Mouse (Mus musculus) heart, postnatal 14 days (tissue): ENCODE results near the gene Pcbd1. TPM values are rescaled to one million over a fixed set of nuclear protein-coding genes. Genes with fewer than 3 reads are reported as not detected.

ENCODE experiments used
- DNase-seq, 2 experiments: peaks; one replicate each; pipeline ENCODE4 v3.0.0; 2021 to 2022
- intact Hi-C: fragments of 180-260 bp; cut with DNase I; formaldehyde crosslinking; loops from one replicate; pipeline ENCODE4 v1.15.1; 2025
- long read RNA-seq, 2 experiments: library from polyadenylated mRNA; stranded (forward); transcript quantifications; one replicate each; pipeline ENCODE4 v2.0.0; 2021
- total RNA-seq, 2 experiments: library from RNA; stranded (reverse); gene quantifications; 2 replicates each; pipeline ENCODE4 v1.2.3; 2021

The Pcbd1 gene
- 1 to 10 TPM; 1.4 to 2.7 TPM for total RNA-seq
- long read RNA-seq, experiment 1, result 0 reads
- long read RNA-seq, experiment 2, partial matches to known transcripts, result 0 of 3 reads
- long read RNA-seq, experiment 2, other reads (novel, unspliced or antisense), result 0 of 3 reads

DNA sequence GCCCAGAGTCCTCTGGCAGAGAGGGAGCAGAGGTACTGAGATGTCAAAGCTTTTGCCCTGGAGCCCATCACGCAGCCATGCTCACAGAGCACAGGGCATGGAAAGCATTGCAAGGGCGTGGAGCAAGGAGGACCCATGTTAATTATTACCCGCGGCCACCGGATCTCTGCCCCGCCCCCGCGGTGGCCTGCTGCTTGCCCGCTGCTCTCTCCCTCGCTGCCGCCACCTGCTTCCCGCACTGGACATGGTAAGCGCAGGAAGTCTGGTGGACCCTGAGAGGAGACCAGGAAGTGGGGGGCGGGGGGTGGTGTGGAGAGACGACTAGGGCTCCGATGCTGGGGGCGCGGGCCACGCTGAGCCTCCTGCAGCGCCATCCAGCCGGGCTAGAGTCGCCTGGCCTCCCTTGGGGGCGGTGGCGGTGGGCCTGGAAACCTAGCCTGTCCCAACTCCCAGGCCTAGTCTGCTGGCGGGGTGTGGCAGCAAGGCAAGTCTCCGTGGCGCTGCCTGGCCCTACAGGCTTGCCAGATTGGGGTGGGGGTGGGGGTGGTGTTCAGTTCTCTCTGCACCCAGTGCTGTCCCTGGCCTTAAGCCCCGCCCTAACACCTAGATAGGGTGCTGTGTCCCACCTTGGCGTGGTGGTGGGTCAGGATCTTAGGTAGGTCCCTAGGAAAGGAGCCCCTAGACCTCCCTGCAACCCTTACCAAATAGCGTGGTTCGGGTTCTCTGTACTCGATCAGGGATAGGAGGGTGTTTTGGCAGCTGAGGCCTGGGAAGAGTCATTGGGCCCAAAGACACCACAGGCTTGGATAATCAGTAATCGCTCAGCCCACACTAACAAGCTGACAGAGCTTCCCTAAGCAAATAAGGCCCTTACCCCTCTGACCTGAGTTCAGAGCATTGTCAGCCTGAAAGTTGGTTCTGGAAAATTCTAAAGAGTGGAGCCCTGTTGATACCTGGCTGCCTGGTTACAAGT, at the start of gene Pcbd1:
Gene Pcbd1 (plus strand): TSS at position 162 of the 973 bp plus-strand sequence.
- DNase-seq, result peak; percentile 21 to 46
- intact Hi-C loops, result no loop called here

- no peak for DNase-seq
- intact Hi-C loops, result no loop called here
Observed at GRCm38 (mm10) chr10:61039657-61040056, 49.5 kb upstream of the Pcbd1 start.

DNA sequence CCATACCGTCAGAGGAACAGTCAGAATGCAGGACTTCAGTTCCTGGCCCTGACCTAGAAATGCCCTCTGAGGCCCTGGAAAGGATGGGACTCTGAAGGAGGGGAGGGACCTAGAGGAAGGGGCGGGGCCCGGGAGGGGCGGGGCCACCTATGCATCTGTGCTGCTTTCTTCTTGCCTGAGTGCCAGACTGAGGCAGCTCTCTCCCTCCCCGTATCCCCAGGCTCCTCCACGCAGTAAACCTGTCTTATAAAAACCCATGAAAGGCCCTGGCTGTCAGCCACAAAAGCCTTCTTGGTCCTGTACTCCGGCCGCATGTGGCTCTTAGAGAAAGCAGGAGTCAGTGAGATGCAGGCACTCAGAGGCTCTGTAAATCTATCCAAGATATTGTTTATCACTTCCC, 44.0 kb upstream of the Pcbd1 start:
- intact Hi-C loops, result no loop called here
- no peak for DNase-seq

- DNase-seq, result peak; percentile 71 to 87
- intact Hi-C loops, result loop anchor here (1.0 to 5.0 kb wide), 4 partner anchors 70 to 290 kb away; no protein-coding TSS in a partner anchor
Observed at GRCm38 (mm10) chr10:61051993-61052613, 37.0 kb upstream of the Pcbd1 start.

- DNase-seq, result no peak
- intact Hi-C loops, result no loop called here
Observed at GRCm38 (mm10) chr10:61056661-61057060, 32.5 kb upstream of the Pcbd1 start.

- intact Hi-C loops, result no loop called here
- DNase-seq, result no peak
Observed at GRCm38 (mm10) chr10:61059101-61059500, 30.0 kb upstream of the Pcbd1 start.

- intact Hi-C loops, result no loop called here
- no peak for DNase-seq
Observed at GRCm38 (mm10) chr10:61059543-61060110, 29.5 kb upstream of the Pcbd1 start.

DNA sequence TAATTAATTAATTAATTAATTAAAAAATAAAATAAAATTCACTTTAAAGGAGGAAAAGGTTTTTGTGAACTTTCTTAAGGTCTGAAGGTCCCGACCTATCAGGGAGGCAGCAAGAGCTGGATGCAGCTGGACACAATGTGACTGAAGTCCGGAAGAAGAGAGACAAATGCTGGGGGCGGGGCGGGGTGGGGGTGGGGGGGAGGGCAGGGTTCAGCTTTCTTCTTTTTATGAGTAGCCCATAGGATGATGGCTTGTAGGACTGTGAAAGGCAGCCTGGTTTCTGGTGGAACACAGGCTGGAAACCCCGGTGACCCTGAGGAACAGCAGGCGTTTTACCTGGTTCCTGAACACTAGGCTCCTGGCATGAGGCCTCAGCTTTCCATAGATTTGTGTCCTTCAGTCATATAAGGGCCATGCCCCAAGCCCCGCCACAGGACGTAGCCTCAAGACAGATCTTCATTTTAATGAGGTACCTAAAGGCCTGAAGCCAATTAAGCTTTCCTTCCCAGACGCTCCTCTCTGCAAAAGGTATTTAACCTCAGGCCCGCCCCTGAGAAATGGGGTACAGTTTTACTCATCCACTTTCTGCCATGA, 25.8 kb upstream of the Pcbd1 start:
- DNase-seq, result no peak
- intact Hi-C loops, result no loop called here

DNA sequence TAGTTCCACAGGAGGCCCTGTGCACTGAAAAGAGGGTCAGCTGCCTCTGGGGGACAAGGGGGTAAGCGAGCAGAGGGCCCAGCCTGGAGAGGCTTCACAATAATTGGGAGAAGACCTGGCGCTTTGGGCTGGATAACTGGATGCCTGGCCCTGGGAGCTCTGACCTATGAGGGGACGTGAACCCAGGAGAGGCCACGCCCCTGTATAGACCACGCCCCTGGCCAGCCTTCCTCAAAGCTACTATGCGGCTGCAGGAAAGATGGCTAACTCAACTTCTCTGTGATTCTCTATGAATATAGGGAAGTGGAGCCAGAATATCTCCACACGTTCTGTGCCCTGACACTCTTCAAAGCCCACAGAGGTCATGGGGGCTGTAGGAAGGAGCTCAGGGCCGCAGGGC, 24.5 kb upstream of the Pcbd1 start:
- intact Hi-C loops, result loop anchor here (5.0 kb wide), 1 partner anchor 287 kb away; no protein-coding TSS in a partner anchor
- DNase-seq, result no peak

GRCm38 (mm10) chr10:61065287-61066005, 23.7 kb upstream of the Pcbd1 start:
- DNase-seq, result peak in 1 of 2 experiments; percentile 29
- intact Hi-C loops, result loop anchor here (5.0 kb wide), 1 partner anchor 288 kb away; no protein-coding TSS in a partner anchor

DNA sequence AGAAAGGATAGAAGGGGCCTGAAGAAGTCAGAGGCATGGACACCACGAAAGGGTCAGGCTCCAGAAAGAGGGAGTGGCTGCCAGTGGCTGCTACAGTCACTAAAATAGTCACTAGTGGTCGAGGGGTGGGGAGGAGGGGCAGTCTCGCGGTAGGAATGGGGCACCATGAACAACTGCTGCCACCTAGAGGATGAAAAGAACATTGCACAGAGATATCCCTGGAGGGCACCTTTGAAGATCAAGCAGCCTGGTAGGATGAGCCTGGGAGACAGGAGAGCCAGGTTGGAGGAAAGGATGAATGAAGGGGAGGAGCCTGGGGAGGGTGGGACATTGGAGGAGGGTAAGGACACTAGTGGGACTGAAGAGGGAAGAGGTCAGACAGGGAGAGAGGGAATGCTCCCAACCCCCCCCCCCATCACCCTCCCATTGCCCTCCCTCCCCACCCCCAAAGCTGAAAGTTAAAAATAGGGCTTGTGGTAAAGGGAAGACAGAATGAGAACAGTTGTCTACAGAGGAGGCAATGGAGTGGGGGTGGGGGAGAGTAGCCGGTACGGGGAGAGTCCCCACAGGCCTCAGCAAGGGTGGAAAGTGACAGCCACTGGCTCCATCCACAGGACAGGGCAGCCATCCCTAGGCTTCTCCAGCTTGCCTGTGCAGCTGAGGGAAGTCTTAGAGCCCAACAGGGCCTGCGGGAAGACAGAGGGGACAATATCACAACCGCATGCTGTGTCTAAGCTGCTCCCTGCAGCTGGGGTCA, 20.5 kb upstream of the Pcbd1 start:
- intact Hi-C loops, result loop anchor here (2.0 to 5.0 kb wide), 2 partner anchors 236 to 291 kb away; no protein-coding TSS in a partner anchor
- peak; percentile 29 to 77 for DNase-seq

DNA sequence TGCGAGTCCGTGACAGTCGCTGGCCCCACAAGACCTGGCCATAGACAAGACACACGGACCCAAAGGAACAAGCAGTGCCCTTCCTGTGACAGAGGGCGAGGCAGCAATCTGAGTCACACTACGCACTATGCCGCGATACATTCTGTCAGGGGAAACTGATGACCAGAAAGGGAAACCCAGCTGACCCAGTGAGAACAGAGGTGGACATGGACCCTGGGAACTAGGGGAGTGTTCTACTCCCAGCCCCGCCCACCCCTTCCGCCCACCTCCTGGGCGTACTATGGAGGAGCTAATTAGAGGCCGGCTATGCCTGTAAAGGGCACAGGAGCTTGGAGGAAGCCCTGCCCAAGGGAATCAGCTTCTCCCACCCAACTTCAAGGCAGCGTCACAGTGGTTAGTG, 19.9 kb upstream of the Pcbd1 start:
- DNase-seq, result no peak
- intact Hi-C loops, result loop anchor here (2.0 to 5.0 kb wide), 2 partner anchors 236 to 292 kb away; no protein-coding TSS in a partner anchor

DNA sequence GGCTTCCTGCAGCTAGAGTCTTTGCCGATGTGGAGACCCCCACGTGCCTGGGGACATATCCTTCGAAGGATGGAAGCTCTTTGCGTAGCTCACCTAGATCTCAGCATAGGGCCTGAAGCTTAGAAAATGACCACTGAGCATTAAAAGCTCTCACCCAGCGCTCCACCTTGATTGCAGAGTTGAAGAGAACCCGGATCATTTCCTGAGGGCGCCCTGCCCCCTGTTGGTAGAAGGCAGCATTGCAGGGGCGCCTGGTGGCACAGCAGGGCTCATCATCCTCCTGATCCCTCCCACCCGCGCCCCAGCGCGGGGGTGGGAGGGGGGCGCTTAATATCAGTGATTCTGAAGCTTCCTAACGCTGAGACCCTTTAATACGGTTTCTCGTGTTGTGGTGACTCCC, 16.8 kb upstream of the Pcbd1 start:
- peak; percentile 59 to 78 for DNase-seq
- intact Hi-C loops, result no loop called here

DNA sequence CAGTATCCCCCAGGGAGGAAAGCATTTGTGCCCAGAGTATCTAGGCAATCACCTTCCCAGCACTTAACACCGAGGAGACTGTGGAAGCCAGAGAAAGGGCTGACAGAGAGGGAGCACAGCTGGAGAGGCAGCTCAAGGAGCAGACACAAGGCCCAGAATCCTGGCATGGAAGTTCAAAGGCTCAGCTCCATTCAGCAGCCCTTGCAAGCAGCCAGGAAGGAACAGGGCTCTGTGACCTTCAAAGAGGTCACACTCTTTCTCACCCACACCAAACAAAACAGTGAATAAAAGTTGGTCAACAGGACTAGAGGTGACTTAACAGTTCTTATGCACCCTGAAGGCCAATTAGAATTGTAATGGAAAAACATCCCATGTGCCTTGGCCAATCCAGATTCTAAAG, 14.5 kb upstream of the Pcbd1 start:
- DNase-seq, result no peak
- intact Hi-C loops, result no loop called here

- intact Hi-C loops, result no loop called here
- no peak for DNase-seq
Observed at GRCm38 (mm10) chr10:61075607-61076006, 13.5 kb upstream of the Pcbd1 start.

DNA sequence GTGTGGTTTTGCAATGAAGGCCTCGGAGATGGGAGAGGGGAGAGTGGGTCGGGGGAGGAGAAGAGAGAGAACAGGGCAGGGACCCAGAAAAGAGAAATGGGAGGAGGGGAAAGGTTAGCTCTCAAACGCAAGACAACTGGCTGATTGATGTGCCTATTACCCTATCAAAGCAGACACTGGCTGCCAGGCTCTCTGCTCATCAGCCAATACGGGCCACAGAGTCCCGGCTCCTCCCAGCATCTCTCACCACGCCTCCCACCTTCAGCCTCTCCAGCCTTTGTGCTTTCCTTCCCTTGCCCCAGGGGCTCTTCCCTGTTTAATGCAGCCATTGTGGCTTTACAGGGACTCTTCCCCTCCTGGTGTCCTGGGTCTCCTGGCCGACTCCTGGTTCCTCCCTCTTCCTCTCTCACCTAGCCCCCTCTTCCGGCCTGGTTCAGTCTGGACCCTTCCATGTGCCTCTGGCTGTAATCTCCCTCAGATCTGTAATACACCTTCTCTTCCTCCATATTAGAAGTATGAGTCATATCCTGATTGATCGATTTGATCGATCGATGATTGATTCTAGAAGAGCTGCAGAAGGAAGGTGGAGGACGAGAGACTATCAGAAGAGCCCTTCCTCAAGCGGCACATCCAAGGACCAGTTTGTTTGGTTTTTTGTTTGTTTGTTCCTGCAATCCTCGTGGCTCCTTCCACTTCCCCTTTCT, 8.8 kb upstream of the Pcbd1 start:
- peak; percentile 42 to 47 for DNase-seq
- intact Hi-C loops, result no loop called here

DNA sequence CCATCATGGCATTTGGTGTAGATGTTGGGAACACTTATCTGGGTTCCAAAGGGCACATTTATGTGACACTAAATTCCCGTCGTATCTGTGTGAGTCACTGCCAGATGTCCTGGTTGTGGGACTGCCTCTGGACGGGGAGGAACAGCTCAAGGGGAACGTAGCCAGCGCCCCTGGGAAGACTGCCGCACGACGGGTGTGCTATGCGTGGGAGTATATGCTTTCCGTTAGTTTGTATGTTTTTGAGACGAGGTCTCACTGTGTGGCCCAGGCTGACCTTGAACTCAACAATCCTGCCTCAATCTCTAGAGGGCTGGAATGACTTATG, 8.2 kb upstream of the Pcbd1 start:
- no peak for DNase-seq
- intact Hi-C loops, result no loop called here

DNA sequence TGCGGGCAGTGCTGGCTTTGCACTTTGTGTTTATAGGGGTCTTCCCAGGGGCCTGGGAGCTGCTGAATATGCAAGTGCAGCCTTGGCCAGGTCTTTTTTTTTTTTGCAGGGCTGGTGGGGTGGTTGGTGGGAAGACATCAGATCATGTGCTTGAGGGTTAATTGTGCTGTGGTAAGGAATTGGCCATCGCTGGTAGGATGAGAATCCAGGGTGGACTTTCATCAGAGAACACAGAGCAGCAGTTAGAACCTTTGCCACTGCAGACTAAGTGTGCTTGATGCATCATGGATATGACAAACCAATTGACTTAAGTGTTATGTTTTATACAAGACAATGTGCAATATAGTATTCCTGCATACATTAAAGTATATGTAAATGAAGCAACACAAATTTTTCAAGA, 3.8 kb upstream of the Pcbd1 start:
- intact Hi-C loops, result no loop called here
- DNase-seq, result no peak

DNA sequence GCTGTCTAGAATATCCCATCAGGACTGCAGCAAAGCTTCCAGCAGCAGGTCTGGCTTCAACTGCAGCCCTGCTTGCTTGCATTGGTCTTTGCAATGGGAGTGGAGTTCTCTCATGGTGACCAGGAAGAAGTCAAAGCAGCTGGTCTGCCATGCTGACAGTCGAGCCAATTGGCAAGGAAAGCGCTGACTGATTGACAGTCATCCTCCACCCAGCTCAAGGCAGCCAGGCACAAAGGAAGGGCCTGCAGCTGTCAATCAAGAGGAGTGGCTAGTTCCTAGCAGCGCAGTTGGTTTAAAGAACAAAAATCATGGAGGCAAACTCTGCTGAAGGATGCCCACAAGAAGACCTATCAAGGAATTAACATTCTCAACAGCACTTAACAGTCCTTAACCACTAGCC, 2.6 kb upstream of the Pcbd1 start:
- intact Hi-C loops, result no loop called here
- DNase-seq, result no peak
